Mouse (Mus musculus) limb, embryonic 14.5 days (tissue): ENCODE results near the gene Snx1. TPM values are rescaled to one million over a fixed set of nuclear protein-coding genes. Genes with fewer than 3 reads are reported as not detected.

ENCODE experiments used
- ATAC-seq: fragments of 200-750 bp; cut with Nextera tagmentation; 2 replicates; pipeline ENCODE4 v1.8.0; 2017; ENCODE audit warnings: low read depth, moderate number of reproducible peaks, moderate TSS enrichment; ENCODE audit not compliant: low FRiP score
- DNase-seq: peaks from one replicate; pipeline ENCODE4 v3.0.0-alpha.2; 2015; ENCODE audit warnings: low spot score
- H3K27ac ChIP-seq: fragments of 300-500 bp; sonication (generic); replicated peaks from 2 replicates; pipeline ENCODE4 v1.5.1; 2014; ENCODE audit warnings: low read depth, mild to moderate bottlenecking, low read length, moderate library complexity, mixed read lengths
- H3K27me3 ChIP-seq: fragments of 300-500 bp; sonication (generic); 2 replicates; pipeline ENCODE4 v1.6.1; 2014; ENCODE audit warnings: low read length, mixed read lengths; ENCODE audit not compliant: control insufficient read depth, insufficient read depth
- H3K36me3 ChIP-seq: fragments of 300-500 bp; sonication (generic); 2 replicates; pipeline ENCODE4 v1.6.1; 2014; ENCODE audit warnings: mild to moderate bottlenecking, low read length, moderate library complexity, mixed read lengths; ENCODE audit not compliant: control insufficient read depth, insufficient read depth
- H3K4me1 ChIP-seq: fragments of 300-500 bp; sonication (generic); 2 replicates; pipeline ENCODE4 v1.6.1; 2014; ENCODE audit warnings: antibody characterized with exemption, low read length, mixed read lengths; ENCODE audit not compliant: control insufficient read depth, insufficient read depth
- H3K4me2 ChIP-seq: fragments of 300-500 bp; sonication (generic); replicated peaks from 2 replicates; pipeline ENCODE4 v1.6.1; 2014; ENCODE audit warnings: low read depth, mild to moderate bottlenecking, low read length, moderate library complexity; ENCODE audit not compliant: severe bottlenecking
- H3K4me3 ChIP-seq: fragments of 300-500 bp; sonication (generic); replicated peaks from 2 replicates; pipeline ENCODE4 v1.5.1; 2014; ENCODE audit warnings: low read length
- H3K9ac ChIP-seq: fragments of 300-500 bp; sonication (generic); 2 replicates; pipeline ENCODE4 v1.6.1; 2014; ENCODE audit warnings: mild to moderate bottlenecking, low read depth, low read length, moderate library complexity; ENCODE audit not compliant: severe bottlenecking
- H3K9me3 ChIP-seq: fragments of 300-500 bp; sonication (generic); 2 replicates; pipeline ENCODE4 v1.6.1; 2016; ENCODE audit warnings: low read length; ENCODE audit not compliant: control insufficient read depth
- POLR2A ChIP-seq: fragments of 200-500 bp; IDR thresholded peaks from 2 replicates; pipeline ENCODE4 v1.8.0; 2012; ENCODE audit warnings: inconsistent platforms, mild to moderate bottlenecking, moderate library complexity, borderline replicate concordance; ENCODE audit not compliant: insufficient read depth, insufficient read length; ENCODE audit errors: extremely low read depth
- WGBS: fragments of 180-500 bp; shearing (Covaris S2); extraction: QIAGEN DNeasy Blood & Tissue Kit; methylation state at CpG from one replicate; pipeline ENCODE4 v1.1.7; 2014; 5-methylcytosine and 5-hydroxymethylcytosine counted together
- polyA plus RNA-seq, 2 experiments: library from polyadenylated mRNA; depleted of rRNA in 1 of 2; stranded (reverse) in 1 of 2; unstranded in 1 of 2; fragments of >200 nt; fragmentation: Nextera tagmentation in 1 of 2; extraction: Ambion mirVana in 1 of 2; gene quantifications; 2 replicates each; pipeline versions ENCODE4 v1.2.1 to v1.2.3; 2012 to 2014

Gene Snx1
- polyA plus RNA-seq, 2 experiments, result 111 to 123 TPM

DNA sequence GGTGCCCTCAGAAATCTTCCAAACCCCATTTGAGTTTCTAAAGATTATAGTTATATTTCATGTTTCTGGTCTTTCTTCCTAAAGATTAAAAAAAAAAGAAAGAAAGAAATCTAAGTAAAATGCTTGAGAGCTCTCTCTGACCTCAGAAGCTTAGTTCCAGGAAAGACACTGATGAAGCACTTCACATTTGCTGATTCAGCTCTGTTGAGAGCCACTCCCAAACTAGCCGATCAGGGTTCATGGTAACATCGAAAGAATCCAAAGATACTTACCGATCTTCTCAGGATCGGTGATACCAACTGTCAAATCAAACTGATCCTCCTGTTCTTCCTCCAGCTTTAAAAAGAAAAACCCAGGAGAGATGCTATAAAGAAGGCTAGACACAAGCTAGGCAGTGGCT lies 21.8 kb downstream of the Snx1 start:
- no peak for ATAC-seq
- H3K36me3 ChIP-seq, result peaks cover 78% of the 10 kb centered on the region
- no peak overlapping the region for H3K9ac ChIP-seq
- no peaks in the 10 kb centered on the region for H3K4me1 ChIP-seq
- no peaks in the 10 kb centered on the region for H3K27me3 ChIP-seq
- 97% methylated on average over 4 of the region's 4 CpGs for WGBS
- H3K27ac ChIP-seq, result no peak overlapping the region
- no peaks in the 10 kb centered on the region for H3K9me3 ChIP-seq
- no peak overlapping the region for H3K4me2 ChIP-seq
- H3K4me3 ChIP-seq, result no peak overlapping the region
- no peak for TF ChIP-seq POLR2A
- DNase-seq, result no peak

DNA sequence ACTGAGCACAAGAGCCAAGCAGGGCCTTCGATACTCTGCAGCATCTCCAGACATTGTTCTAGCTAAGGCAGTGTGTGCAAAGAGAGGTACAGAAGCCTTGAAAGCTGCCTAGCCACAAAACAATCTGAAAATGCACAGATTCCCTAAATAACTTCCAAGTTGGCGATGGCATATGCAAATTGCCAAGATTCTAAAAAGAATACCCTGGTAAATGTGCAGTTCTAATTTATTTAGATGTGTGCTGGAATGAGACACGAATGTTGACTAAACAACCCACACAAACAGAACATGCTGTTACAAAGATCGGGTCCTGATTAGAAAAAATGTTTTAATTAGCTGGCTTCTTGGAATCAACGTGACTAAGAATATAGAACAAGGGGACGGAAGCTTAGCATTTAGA lies 23.7 kb downstream of the Snx1 start:
- Histone ChIP-seq H3K9ac (no peak overlapping the region), H3K27ac (no peak overlapping the region), H3K27me3 (no peaks in the 10 kb centered on the region), H3K4me2 (no peak overlapping the region), H3K4me1 (no peaks in the 10 kb centered on the region), H3K36me3 (peaks cover 87% of the 10 kb centered on the region), H3K4me3 (no peak overlapping the region), H3K9me3 (no peaks in the 10 kb centered on the region)
- TF ChIP-seq POLR2A, result no peak
- ATAC-seq (no peak), DNase-seq (no peak)
- 85% methylated on average over 6 of the region's 6 CpGs for WGBS

DNA sequence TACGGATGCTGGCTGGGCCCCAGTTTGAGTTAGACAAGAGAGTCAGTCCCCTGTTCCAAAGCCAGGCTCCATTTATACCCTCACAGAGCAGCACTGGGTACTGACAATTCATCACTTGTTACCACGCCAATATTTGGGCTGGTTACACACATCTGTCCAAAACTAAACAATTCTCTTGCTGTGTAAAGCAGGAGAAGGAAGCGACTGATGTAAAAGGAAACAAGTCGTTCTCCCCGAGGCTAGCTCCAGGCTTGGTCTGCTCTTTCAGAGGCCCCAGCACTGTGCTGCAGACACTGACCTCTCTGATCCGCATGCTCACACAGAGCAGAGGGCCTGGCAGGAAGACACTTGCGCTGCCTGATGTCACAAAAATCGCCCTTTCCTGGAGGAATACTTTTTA lies 24.8 kb downstream of the Snx1 start:
- ATAC-seq (no peak), DNase-seq (no peak)
- Histone ChIP-seq H3K4me2 (no peak overlapping the region), H3K9me3 (no peaks in the 10 kb centered on the region), H3K4me3 (no peak overlapping the region), H3K4me1 (no peaks in the 10 kb centered on the region), H3K27me3 (no peaks in the 10 kb centered on the region), H3K36me3 (peaks cover 88% of the 10 kb centered on the region), H3K27ac (no peak overlapping the region), H3K9ac (no peak overlapping the region)
- no peak for TF ChIP-seq POLR2A
- 83% methylated on average over 8 of the region's 8 CpGs for WGBS

DNA sequence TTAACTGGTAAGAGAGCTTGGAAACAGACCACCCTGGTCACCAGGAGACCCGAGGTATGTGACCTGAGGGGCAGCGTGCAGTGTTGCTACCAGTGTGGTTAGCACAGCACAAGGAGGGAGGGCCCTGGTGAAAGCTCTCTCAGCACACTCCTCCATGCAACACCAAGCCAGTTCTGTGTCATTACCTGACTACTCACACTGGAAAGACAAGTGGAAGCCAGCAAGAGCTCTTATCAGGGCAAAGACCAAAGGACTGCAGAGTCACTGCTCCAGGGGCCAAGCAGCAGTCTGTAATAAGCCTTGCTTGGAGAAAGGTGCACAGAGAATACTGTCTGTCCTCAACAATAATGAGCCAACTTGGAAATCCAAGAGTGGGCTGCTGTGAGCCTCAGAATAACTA lies 33.7 kb downstream of the Snx1 start:
- H3K27ac ChIP-seq, result no peak overlapping the region
- H3K27me3 ChIP-seq, result no peaks in the 10 kb centered on the region
- H3K4me2 ChIP-seq, result no peak overlapping the region
- TF ChIP-seq POLR2A, result no peak
- no peak overlapping the region for H3K4me3 ChIP-seq
- ATAC-seq (no peak), DNase-seq (no peak)
- no peaks in the 10 kb centered on the region for H3K4me1 ChIP-seq
- 62% methylated on average over 2 of the region's 2 CpGs for WGBS
- no peaks in the 10 kb centered on the region for H3K9me3 ChIP-seq
- peaks cover 98% of the 10 kb centered on the region for H3K36me3 ChIP-seq
- H3K9ac ChIP-seq, result no peak overlapping the region

DNA sequence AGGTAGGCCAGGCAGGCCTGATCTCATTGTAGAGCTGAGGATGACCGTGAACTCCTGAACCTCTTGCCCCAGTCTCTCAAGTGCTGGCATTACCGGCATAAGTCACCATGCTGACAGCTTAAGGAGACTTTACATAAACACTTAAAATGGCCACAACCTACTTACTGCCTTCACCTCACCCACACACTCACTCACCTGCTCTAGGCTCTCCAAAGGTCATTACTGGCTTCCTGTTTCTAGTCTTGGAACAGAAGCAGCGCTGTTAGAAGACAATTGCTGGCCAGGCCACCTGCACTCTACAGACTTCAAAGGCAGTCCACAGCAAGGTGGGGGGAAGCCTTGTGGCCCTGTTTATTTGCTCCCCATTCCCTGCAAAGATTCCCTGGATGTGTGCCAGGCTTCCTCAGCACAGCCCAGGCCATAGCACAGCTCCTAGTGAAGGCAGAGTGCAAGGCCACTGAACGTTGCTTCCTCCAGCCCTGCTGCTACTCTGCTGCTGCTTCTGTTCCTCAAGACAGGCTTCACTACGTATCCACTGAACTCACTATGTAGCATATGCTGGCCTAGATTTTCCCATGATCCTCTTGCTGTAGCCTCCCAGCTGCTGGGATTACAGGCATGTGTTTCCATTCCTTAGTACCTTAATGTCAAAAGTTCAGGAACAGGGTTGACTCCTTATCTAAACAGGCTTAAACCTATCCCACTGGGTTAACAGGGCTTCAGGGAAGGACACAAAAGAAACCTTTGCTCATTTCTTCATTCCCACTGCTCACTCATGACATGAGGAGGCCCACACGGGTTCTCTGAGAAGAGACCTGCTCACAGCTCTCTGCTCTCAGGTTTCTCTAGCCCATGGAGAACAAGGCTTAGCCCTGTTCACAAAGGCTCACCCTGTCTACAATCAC lies 34.8 kb downstream of the Snx1 start:
- ATAC-seq, result no peak
- DNase-seq, result no peak
- H3K4me1 ChIP-seq, result no peaks in the 10 kb centered on the region
- no peak overlapping the region for H3K4me3 ChIP-seq
- peaks cover 98% of the 10 kb centered on the region for H3K36me3 ChIP-seq
- no peaks in the 10 kb centered on the region for H3K27me3 ChIP-seq
- H3K9me3 ChIP-seq, result no peaks in the 10 kb centered on the region
- no peak for TF ChIP-seq POLR2A
- WGBS, result 51% methylated on average over 6 of the region's 6 CpGs
- H3K4me2 ChIP-seq, result no peak overlapping the region
- H3K9ac ChIP-seq, result peak overlapping the region; percentile 21
- peak overlapping the region; percentile 8; the same call in 1 of the 2 replicates for H3K27ac ChIP-seq
